Mouse (Mus musculus): Measurements from ENCODE around the gene Tbxa2r. TPM values are rescaled to one million over a fixed set of nuclear protein-coding genes. Genes with fewer than 3 reads are reported as not detected.

The Tbxa2r gene
- total RNA-seq, 4 experiments from 2014 or later = 2.7 to 5.4 (median 3.5) TPM

DNA sequence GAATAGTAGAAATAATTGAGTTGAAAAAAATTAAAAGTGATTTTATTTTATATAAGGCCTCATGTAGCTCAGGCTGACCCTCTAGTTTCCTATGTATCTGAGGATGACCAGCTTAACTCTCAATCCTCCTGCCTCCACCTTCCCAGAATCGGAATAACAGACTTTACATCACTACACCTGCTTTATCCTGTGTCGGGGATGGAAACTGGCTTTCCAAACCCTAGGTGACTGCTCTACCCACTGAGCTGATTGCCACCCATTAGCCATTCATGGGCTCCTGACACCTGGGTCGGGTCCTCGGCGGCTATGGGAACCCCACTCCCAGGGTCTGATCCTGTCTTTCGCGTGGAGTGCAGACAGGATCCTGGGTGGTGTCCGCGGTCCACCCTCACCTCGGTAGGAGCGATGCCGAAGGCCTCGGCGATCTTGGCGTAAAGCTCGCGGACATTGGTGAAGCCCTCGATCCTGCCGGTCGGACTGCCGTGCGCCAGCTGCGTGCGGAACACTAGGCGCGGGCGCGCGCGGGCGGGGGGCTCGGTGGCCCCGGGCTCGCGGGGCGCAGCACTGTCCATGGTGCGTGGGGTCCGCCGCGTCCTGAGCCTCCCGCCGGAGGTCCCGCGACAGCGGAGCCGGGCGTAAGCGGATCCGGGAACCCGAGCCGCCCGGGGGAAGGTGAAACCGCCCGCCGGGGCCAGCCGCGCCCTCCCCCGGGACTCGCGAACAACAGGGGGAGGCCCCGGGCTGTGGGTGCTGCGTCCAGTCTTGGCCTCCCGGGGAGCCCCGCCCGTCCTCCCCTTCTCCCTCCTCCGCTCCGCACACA lies 14.4 kb downstream of the Tbxa2r start, which contains the start of gene Gipc3:
TSS of gene Gipc3 (minus strand) at position 581 of the 820 bp plus-strand sequence.
- no peak for DNase-seq (ENCODE audit: low spot score)

DNA sequence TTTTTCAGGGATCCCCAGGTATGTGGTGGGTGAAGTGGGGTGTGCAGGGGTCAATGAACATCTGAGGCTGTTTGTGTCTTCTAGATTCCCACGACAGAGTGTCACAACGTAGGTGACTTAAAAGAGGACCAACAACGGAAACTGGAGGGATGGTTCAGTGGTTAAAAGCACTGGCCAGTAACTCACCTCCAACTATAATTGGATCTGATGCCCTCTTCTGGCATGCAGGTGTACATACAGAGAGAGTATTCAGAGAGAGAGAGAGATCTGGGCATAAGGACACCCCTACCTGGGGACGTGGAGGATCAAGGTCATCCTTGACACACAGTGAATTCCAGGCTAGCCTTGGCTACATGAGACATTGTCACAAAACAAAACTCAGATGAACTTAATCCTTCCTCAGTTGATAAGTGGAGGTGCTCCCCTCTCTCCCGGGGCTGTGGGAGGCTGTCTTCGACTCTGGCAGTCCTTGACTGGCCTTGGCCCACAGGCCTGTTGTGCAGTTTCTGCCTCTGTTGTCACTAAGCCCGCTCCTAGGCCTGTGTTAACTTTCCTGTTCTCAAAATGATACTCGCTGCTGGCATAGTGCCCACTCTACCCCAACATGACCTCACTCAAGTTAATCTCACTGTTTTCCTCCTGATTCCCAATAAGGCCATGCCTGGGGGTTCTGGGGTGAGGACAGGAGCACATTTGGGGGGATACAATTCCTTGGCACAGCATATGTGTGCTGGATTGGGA lies 16.1 kb downstream of the Tbxa2r start:
- DNase-seq (ENCODE audit: low spot score) = no peak

DNA sequence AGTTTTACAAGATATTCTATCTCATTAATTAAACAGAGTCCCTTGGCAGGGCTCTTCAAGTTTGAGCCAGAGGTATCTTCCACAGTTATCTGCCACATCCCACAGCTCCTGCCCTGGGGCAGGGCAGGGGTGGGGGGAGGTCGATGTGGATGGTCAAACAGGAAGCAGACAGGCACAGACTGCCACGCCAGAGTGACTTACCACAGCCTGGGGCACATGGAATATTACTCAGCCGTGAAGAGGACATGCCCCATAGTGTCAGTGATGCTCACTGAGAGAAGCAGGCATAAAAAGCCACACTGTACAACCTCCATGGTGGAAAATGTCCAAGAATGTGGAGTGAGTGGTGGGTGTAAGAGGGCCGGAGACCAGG lies 16.6 kb downstream of the Tbxa2r start:
- DNase-seq (ENCODE audit: low spot score) = no peak

DNA sequence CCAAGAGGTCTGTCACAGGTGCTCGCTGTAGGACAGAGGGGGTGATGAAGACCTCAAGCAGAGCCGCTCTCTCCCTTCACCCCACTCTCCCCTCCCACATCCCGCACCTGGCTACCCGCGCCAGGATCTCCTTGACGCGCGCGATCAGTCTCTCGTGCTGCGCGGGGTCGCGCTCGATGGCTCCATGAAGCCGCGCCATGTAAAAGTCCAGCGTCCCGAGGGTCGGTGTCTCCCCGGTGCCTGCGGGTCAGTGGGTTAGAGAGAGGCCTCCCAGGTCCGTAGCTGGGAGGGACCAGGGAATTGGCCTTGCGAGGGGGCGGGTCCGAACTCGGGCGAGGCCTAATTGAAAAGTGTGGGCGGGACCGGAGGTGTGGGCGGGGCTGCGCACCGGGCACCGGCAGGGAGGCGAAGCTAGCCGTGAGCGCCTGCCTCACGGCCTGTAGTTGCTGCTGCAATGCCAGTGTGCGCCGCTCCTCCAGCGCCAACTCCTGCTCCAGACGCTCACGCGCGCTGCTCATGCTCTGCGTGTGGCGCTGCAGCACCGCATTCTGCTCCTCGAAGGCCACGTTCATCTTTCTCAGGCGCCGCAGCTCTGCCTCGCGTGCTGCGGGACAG lies 18.0 kb downstream of the Tbxa2r start:
- no peak for DNase-seq (ENCODE audit: low spot score)

DNA sequence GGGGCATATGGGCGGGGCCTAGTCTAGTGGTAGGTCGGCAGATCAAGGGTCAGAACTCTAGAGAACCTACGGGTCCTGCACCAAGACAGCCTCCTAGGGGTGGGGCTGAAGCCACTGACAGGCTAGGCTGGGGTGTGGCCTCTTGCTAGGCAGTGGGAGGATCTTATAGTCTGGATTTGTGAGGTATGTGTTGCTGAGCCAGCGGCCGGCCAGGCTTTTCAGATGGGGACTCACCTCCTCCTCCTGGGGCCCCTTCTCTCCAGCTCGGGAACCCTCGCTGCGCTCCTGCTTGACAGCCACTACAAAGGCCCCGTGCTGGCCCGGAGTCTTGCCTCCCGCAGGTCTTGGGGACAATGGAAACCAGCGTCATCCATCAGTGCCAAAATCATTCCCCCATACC lies 20.6 kb downstream of the Tbxa2r start:
- no peak for DNase-seq (ENCODE audit: low spot score)

DNA sequence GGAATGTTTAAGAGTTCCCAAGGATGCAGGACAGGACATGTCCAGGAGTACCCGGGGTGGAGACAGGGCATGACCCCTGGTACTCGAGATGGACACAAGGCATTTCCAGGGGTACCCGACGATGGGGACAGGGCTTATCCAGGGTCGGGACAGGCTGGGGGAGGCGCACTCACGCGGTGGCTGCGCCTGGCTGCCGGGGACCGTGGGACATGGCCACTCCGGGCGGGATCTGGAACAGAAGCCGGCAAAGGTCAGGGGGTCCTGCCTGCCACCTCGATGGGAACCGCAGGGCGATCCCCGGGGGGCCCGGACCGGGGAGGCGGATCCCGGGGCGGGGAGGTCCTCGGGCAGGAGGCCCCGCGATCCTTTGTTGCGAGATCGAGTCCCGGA lies 21.4 kb downstream of the Tbxa2r start:
- no peak for DNase-seq (ENCODE audit: low spot score)

DNA sequence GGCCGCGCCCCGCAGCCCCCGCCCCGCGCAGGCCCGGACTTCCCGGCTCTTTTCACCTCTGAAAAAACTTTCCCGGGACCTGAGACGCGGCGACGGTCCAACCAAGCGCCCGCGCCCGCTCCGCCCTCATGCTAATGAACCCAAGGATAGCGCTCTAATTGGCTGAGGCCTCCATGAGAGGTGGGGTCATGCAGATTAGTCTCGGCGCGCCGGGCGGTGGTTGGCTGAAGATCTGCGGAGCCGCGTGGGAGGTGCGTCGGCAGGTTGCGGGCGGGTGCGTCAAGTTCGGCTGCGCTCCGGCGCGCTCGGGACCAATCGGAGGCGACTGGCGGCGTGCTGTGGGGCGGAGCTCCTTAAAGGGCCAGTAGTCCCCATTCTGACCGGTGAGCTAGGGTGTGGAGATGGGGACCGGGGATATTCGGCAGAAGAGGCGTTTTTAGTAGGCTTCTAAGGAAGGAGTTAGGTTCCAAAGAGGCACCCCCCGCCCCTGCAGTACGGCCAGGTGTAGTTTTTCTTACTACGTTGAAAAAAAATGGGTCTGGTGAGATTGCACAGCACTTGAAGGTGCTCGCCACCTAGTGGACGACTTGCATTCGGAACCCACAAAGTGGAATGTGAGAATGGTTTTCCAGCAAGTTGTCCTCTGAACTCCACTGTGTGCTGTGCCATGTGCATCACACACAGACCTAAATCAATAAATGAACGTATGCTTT lies 22.0 kb downstream of the Tbxa2r start, which contains the start of gene Hmg20b:
TSS of gene Hmg20b (minus strand) at position 130 of the 713 bp plus-strand sequence.
- peak; percentile 99 for DNase-seq (ENCODE audit: low spot score)

DNA sequence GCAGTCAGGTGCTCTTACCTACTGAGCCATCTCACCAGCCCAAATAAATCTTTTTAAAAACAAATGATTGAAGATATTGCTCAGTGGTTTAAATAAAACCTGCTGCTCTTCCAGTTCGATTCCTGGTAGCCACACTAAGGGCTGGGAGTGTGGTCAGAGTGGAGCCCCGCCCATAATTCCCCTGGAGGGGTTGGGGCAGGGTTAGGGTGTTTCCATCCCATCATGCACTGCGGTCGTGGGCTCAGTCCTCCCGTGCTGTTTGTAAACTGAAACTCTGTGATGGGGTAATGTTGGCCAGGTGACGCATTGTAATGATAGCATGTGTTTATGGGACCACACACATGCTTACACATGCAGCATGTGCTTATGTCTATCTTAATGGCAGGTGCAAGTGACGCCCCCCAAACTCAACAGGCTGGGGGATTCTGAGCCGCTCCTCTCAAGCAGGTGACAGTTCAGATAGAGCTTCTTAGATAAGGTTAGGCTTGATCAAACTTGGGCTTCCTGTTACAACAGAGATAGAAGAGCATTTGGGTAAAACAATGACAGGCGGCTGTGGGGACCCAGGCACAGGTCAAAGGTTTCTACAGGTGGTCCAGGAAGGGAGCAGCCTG lies 23.3 kb downstream of the Tbxa2r start:
- DNase-seq (ENCODE audit: low spot score) = no peak

DNA sequence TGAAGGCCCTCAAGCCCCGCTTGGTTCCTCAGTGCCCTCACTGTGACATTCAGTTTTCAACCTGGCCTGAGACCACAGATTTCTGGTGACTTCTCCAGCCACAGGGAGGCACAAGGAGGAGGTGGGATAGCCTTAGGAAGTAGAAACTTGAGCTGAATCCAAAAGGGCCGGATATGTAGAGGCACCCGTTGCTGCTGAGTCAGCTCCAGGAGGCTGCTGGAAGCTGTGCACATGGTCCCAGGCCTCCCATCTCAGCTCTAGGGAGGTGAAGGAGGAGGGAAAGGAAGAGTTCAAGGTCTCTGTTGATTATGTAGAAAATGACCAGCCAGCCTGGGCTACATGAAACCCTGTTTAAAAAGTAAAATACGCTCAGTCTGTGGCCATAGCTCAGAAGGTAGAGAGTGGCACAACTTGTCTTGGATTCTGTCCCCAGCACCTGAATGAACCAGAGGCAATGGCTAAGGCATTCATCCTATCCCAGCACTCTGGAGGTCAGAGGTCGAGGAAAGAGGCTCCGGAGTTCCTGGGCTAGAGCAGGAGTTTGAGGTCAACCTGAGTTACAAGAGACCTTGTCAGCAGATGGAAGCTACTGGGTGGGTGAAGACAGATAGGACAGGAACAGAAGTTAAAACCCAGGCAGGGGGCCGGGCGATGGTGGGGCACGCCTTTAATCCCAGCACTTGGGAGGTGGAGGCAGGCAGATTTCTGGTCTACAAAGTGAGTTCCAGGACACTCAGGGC lies 26.4 kb downstream of the Tbxa2r start:
- DNase-seq (ENCODE audit: low spot score) = no peak

DNA sequence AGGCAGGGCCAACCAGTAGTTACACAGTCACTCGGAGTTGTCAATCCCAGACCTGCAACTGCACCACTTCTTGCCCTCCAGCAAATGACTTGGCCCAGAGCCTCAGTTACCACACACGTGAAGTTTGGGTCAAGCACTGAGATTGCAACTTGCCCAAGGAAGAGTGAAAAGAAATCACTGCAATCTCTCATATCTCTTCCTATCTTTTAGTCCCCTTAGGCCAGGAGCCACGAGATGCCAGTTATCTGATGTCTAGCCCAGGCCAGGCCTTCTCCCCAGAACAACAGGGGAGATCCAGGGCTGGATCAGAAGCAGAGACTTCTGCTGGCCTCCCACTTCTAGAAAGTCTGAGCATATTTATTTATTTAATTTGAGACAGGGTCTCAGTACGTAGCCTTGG lies 27.0 kb downstream of the Tbxa2r start:
- no peak for DNase-seq (ENCODE audit: low spot score)

DNA sequence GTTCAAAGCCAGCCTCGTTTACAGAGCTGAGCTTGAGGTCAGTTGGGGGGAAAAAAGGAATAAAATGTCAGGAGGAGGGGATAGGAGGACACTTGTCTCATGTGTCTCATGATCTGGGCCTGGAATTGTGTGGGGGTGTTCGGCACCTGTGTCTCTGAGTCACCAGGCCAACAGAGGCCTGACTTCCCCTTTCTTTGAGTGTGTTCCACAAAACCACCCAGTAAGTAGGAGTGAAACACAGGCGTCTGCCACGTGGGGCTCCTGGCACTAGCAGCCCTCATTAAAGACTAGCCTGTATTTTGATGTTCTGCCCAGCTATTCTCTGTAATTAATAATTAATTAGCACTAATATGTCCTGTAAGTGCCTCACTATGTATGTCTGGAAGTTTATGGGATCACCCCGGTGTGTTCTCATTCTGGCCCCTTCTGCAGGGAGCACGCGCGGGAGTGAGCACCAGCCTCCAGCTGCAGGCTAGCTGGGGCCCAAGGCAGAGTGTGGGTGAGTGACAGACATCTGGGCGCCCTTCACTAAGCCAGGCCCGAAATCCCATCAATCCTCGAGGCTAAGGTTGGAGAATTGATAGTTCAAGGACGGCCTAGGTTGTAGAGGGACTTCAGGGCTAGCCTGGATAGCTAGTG lies 27.9 kb downstream of the Tbxa2r start:
- no peak for DNase-seq (ENCODE audit: low spot score)

DNA sequence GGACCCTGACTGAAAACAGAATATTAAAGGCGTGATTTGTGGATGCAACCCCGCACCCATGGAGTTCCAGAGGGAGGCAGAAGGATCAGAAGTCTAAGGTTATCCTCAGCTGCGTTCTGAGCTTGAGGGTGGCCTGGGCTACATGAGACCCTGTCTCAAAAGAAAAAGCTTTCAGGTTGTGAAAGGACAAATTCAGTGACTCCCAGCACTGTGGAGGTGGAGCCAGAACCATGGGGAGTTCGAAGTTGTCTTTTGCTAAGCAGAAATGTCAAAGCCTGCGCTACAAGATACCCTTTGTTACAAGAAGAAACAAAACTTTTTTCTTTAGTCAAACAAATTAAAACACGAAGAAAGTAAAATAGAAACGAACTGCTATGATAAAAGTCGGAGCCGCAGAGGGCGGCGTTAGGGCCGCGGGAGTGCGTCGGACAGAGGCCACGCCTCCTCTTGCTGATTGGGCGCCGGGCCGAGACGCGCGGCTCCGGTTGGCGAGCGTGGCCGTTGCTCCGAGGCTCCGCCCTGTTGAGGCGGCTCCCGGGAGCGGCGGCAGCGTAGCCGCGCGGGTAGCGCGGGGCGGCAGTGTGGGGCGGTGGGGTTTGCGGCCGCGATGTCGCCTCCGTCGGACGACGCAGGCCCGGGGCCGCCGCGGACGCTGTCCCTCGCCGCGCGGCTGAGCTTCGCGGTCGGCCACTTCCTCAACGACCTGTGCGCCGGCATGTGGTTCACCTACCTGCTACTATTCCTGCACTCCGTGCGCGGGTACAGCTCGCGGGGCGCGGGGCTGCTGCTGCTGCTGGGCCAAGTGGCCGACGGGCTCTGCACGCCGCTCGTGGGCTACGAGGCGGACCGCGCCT lies 28.7 kb downstream of the Tbxa2r start, which contains the start of gene Mfsd12:
TSS of gene Mfsd12 (plus strand) at position 501 of the 854 bp plus-strand sequence.
- DNase-seq (ENCODE audit: low spot score) = peak; percentile 88

DNA sequence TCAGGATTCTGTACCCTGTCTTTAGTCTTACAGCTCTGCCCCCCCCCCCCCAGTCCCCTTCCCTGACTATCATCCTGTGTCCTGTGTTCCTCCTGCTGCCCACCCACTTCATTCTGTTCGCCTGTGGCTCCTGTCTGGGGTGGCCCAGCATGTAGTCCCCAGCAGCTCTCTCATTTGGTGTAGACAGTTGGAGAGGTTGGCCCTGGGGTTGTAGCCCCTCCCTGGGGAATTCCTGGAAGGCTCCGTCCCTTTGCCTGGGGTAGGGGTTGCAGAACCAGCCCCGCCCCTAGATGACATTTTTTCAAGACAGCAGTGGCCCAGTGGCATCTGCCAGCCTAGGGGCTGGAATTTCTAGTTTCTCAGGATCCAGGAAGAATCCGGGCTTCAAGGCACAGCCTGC lies 29.7 kb downstream of the Tbxa2r start:
- DNase-seq (ENCODE audit: low spot score) = no peak

DNA sequence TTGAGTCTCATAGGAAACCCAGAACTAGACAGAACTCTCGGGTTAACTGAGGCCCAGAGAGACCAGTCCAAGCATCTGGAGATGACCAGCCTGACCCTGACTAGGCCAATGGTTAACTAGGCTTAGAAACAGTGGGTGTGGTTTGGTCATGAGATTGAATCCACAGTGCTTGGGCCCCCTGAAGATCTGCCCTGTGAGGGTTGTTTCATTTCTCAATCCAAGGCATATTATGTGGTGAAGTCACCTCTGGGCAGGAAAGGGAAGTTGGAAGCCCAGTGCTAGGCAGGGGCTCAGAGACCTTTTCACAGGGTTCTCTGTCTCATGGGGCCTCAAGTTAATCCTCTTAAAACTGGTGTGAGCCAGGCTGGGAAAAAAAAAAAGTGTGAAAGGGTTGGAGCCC lies 30.3 kb downstream of the Tbxa2r start:
- DNase-seq (ENCODE audit: low spot score) = no peak

DNA sequence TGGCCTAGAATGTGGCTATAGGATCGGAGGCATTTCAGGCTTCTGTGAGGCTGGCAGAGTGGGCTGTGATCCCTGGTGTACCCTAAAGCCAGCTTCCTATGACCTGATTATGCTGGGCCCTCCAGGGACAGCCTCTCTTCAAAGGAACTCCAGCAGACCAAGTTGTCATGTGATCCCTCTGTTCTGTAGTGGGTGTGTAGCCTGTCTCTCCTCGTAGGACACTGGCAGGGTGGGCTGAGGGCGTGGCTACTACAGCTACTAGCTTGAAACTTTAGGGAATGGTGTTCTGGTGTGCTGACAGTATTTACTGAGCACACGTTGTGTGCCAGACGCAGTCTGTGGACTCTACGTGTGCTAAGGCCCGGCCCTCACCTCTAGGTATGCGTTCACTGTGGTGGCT lies 32.2 kb downstream of the Tbxa2r start:
- no peak for DNase-seq (ENCODE audit: low spot score)

DNA sequence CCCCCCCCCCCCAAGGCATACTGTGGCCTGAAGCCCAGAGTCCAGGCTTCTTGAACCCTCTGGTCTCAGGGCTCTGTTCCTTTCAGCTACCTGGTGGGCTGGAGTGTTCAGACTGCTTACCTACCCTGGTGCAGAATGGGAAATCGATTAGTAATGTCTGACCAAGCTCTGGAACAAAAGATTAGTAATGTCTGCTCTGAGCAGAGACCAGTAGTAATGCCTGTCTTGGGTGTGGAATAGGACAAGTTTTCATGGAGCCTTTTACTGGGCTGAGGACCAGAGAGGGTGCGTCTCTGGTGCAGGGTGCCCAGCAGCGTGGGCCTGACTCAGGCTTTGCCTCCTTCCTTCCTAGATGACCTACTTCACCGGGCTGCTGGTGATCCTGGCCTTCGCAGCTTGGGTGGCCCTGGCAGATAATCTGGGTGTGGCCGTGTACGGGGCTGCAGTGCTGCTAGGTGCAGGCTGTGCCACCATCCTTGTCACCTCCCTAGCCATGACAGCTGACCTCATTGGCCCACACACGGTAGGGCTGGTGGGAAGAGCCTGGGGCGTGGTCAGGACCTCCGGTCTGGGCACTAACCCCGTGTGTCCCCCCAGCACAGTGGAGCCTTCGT lies 33.9 kb downstream of the Tbxa2r start:
- DNase-seq (ENCODE audit: low spot score) = no peak

DNA sequence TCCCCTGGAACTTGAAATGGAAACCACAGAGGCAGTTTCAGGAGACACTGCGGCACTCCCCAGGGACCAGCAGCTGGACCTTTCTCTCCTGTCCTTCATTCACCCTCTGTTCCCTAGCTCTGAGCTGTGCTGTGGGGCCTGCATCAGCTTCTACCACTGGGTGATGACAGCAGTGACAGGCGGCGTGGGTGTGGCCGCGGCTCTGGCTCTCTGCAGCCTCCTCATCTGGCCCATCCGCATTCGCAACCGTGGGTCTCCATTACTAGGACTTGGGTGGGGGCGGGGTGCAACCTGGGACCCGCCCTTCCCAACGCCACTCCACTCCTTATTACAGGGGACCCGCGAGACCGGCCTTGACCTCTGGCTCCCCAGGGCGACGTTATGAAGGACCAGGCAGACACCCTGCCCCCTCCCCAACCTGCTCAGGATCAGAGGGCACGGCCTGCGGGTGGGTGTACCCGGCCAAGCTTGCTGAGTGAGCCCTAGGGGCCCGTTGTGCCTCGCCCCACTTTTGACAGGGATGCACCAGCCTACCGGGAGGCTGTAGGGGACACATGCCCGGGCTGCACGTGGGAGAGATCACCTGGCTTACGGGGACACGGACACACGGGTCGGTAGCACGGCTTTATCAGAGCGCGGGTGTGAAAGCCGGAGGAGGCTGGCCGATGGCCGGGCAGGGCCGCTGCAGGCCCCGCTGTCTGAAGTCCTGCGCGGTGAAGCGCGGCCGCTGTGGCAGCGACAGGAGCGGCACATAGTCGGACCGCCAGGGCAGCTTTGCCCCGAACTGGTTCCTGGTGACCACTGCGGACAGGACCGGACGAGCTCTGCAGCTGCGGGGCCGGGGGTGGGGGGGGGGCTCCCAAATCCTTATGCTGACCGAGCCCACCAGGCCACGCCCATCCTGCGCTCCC lies 35.2 kb downstream of the Tbxa2r start:
- DNase-seq (ENCODE audit: low spot score) = no peak

DNA sequence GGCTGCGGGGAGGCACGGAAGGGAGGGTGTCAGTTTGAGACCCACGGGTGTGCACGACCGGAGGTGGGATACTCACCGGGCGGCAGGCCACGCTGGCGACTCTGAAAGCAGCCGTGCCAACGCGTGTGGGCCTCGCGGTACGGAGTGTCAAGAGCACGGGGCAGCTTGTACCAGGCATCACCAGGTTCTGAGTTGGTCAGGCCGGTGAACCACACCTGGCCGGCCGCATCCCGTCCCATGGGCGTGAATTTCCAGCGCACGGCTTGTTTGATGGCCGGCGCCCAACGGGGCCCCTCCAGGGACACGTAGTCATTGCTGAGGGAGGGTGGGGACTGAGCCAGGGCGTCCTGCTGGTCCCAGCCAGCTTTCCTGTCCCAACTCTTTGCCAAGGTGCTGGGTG lies 36.1 kb downstream of the Tbxa2r start:
- DNase-seq (ENCODE audit: low spot score) = no peak

Measured in heart, adult 8-10 months (tissue).